ENCODE assay signal across 32 mouse cellular contexts in the genomic region with DNA sequence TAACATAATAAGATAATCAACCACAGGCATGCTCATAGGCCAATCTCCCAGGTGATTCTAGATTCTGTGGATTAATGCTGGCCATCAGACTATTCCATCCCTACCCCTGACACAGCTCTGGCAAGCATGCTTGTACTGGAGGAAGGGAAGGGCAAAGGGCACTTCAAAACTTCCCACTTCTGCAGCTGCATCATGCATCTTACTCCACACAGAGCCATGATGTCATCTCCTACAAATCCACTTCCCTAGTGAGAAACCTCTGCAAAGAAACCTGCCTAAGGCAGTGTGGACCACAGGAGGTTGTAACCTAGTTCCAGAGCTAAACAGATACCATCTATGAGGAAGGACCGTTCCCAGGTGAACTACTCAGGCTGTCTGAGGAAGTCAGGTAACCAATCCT.
A peak's percentile ranks its signal among the peaks of the same experiment; 100 is the strongest.
DNase-seq lines count a peak whose midpoint lies in the region; ATAC-seq and TF ChIP-seq lines count a peak whose summit lies in the region.
"Had no signal": no experiment of that assay in that cellular context is flagged by ENCODE, and none has a peak within 500 bp of the region (broad histone marks: within the 10 kb centered on the region; RNA-seq: fewer than 3 reads in every experiment).

No protein-coding gene starts in this region.

- no peak overlapping the region for H3K27ac ChIP-seq in hindbrain, embryonic 14.5 days
- H3K27ac ChIP-seq in hindbrain, embryonic 12.5 days: no peak overlapping the region
- H3K27ac ChIP-seq in lung, postnatal 0 days (ENCODE audit: low read length): no peak overlapping the region
- H3K27ac ChIP-seq: gastrocnemius, adult 2 months; hindbrain, embryonic 15.5 days; limb, embryonic 10.5 days; limb, embryonic 15.5 days; liver, embryonic 13.5 days; neural tube, embryonic 12.5 days; stomach, embryonic 15.5 days had no signal

- H3K27me3 ChIP-seq in hindbrain, embryonic 14.5 days (ENCODE audit: control insufficient read depth, insufficient read depth, low read length): no peaks in the 10 kb centered on the region
- H3K27me3 ChIP-seq in hindbrain, embryonic 12.5 days: no peaks in the 10 kb centered on the region
- H3K27me3 ChIP-seq in lung, postnatal 0 days (replicated peaks; ENCODE audit: insufficient read depth, low read length): no peaks in the 10 kb centered on the region
- H3K27me3 ChIP-seq: hindbrain, embryonic 15.5 days; limb, embryonic 15.5 days; liver, embryonic 13.5 days; neural tube, embryonic 12.5 days; stomach, embryonic 15.5 days had no signal

- H3K9ac ChIP-seq in hindbrain, embryonic 14.5 days: no peak overlapping the region
- no peak overlapping the region for H3K9ac ChIP-seq in hindbrain, embryonic 12.5 days
- no peak overlapping the region for H3K9ac ChIP-seq in lung, postnatal 0 days (replicated peaks; ENCODE audit: low read depth)
- H3K9ac ChIP-seq: hindbrain, embryonic 15.5 days; limb, embryonic 15.5 days; liver, embryonic 13.5 days; neural tube, embryonic 12.5 days; stomach, embryonic 15.5 days had no signal

- 86% methylated on average over 1 of the region's 1 CpGs for WGBS in hindbrain, embryonic 14.5 days
- WGBS in hindbrain, embryonic 12.5 days: 79% methylated on average over 1 of the region's 1 CpGs
- WGBS in lung, postnatal 0 days: 78% methylated on average over 1 of the region's 1 CpGs

- ATAC-seq in hindbrain, embryonic 14.5 days (ENCODE audit: low FRiP score): peak; percentile 15; the same call in 1 of the 2 replicates
- ATAC-seq in hindbrain, embryonic 12.5 days (ENCODE audit: low FRiP score): no peak
- peak; percentile 31; the same call in 1 of the 2 replicates for ATAC-seq in lung, postnatal 0 days
- ATAC-seq in granulocyte monocyte progenitor cell, adult 5-6 weeks (replicated peaks; ENCODE audit: poor library complexity, severe bottlenecking): peak; percentile 90
- ATAC-seq in monocyte, adult 5-6 weeks (replicated peaks; ENCODE audit: insufficient number of reproducible peaks, low FRiP score, low TSS enrichment, poor library complexity, severe bottlenecking): peak; percentile 84
- ATAC-seq: activated CD4-positive, CD25-positive, alpha-beta regulatory T cell, adult 4 months; forebrain, embryonic 14.5 days; inflammation-experienced regulatory T-cells, adult 6 months had no signal

- no peak for TF ChIP-seq CTCF in lung, postnatal 0 days (IDR thresholded peaks at IDR 0.05)

- TF ChIP-seq EP300 in lung, postnatal 0 days (IDR thresholded peaks at IDR 0.05): no peak

- peaks cover 36% of the 10 kb centered on the region for H3K4me1 ChIP-seq in hindbrain, embryonic 14.5 days (replicated peaks; ENCODE audit: control insufficient read depth, insufficient read depth, low read length)
- H3K4me1 ChIP-seq in hindbrain, embryonic 12.5 days: peaks cover 25% of the 10 kb centered on the region
- H3K4me1 ChIP-seq in lung, postnatal 0 days (ENCODE audit: insufficient read depth, low read depth, low read length): no peaks in the 10 kb centered on the region
- H3K4me1 ChIP-seq: limb, embryonic 15.5 days; liver, embryonic 13.5 days; stomach, embryonic 15.5 days had no signal

- no peaks in the 10 kb centered on the region for H3K9me3 ChIP-seq in hindbrain, embryonic 14.5 days (ENCODE audit: control insufficient read depth, low read length)
- H3K9me3 ChIP-seq in hindbrain, embryonic 12.5 days (replicated peaks): no peaks in the 10 kb centered on the region
- H3K9me3 ChIP-seq in lung, postnatal 0 days (ENCODE audit: low read length): no peaks in the 10 kb centered on the region
- H3K9me3 ChIP-seq: hindbrain, embryonic 15.5 days; limb, embryonic 10.5 days; limb, embryonic 15.5 days; liver, embryonic 13.5 days; neural tube, embryonic 12.5 days; stomach, embryonic 15.5 days had no signal

- peaks cover 34% of the 10 kb centered on the region for H3K36me3 ChIP-seq in hindbrain, embryonic 14.5 days (replicated peaks; ENCODE audit: control insufficient read depth, insufficient read depth)
- H3K36me3 ChIP-seq in hindbrain, embryonic 12.5 days: peaks cover 23% of the 10 kb centered on the region
- H3K36me3 ChIP-seq in lung, postnatal 0 days (ENCODE audit: insufficient read depth, low read length): 0 out of 2 replicates have a peak, but pooled peaks cover 4% of the 10 kb centered on the region

- H3K4me2 ChIP-seq in hindbrain, embryonic 14.5 days (replicated peaks): no peak overlapping the region
- H3K4me2 ChIP-seq in hindbrain, embryonic 12.5 days (replicated peaks): no peak overlapping the region
- H3K4me2 ChIP-seq in lung, postnatal 0 days (replicated peaks; ENCODE audit: low read depth, low read length): no peak overlapping the region
- H3K4me2 ChIP-seq: hindbrain, embryonic 15.5 days; limb, embryonic 15.5 days; liver, embryonic 13.5 days; neural tube, embryonic 12.5 days; stomach, embryonic 15.5 days had no signal

- no peak overlapping the region for H3K4me3 ChIP-seq in hindbrain, embryonic 14.5 days (replicated peaks; ENCODE audit: low read length)
- H3K4me3 ChIP-seq in hindbrain, embryonic 12.5 days: no peak overlapping the region
- no peak overlapping the region for H3K4me3 ChIP-seq in lung, postnatal 0 days (ENCODE audit: low read depth, low read length)
- H3K4me3 ChIP-seq: gastrocnemius, adult 2 months; hindbrain, embryonic 15.5 days; limb, embryonic 10.5 days; limb, embryonic 15.5 days; liver, embryonic 13.5 days; neural tube, embryonic 12.5 days; stomach, embryonic 15.5 days had no signal

- DNase-seq in hindbrain, embryonic 14.5 days (ENCODE audit: low spot score): no peak
- peak; percentile 52 for DNase-seq in lung, postnatal 0 days (ENCODE audit: low spot score)
- DNase-seq in lung, postnatal 25 days (ENCODE audit: low spot score): no peak
- DNase-seq in natural killer cell, adult 2 months (ENCODE audit: low spot score in 2 of 2): no peak
- no peak for DNase-seq in retina, embryonic 14.5 days (ENCODE audit: low spot score)
- DNase-seq: adrenal gland, adult 2 months; adrenal gland, postnatal 36 days; B cell, adult 2 months; cerebellum, adult 18-20 months; cerebellum, postnatal 10 days; gastrocnemius, adult 2 months; gastrocnemius, postnatal 36 days; heart, postnatal 14 days; kidney, adult 11 months; kidney, postnatal 4 days; liver, embryonic 13.5 days; lung, adult 18-20 months; lung, postnatal 10 days; midbrain, embryonic 14.5 days; retina, postnatal 1 day; right cerebral cortex, postnatal 14 days had no signal
